Mouse (Mus musculus) stomach, embryonic 14.5 days (tissue): Measurements from ENCODE around the gene Uba52. TPM values are rescaled to one million over a fixed set of nuclear protein-coding genes. Genes with fewer than 3 reads are reported as not detected.
A peak's percentile ranks its signal among the peaks of the same experiment; 100 is the strongest.
"Not testable (repeated sequence)": the region's sequence is repeated elsewhere in the genome, so short reads cannot be mapped to it uniquely, and the experiment has no call there.

Source experiments
- ATAC-seq: fragments of 200-750 bp; cut with Nextera tagmentation; 2 replicates; pipeline ENCODE4 v1.8.0; 2017; ENCODE audit warnings: low read depth, moderate TSS enrichment; ENCODE audit not compliant: insufficient number of reproducible peaks, insufficient read depth, low FRiP score
- H3K27ac ChIP-seq: fragments of 300-500 bp; sonication (generic); 2 replicates; pipeline ENCODE4 v1.5.1; 2014; ENCODE audit warnings: mild to moderate bottlenecking, low read length, moderate library complexity, mixed read lengths
- H3K27me3 ChIP-seq: fragments of 300-500 bp; sonication (generic); 2 replicates; pipeline ENCODE4 v1.6.1; 2014; ENCODE audit warnings: low read length, control low read depth, mixed read lengths; ENCODE audit not compliant: control insufficient read depth, insufficient read depth
- H3K36me3 ChIP-seq: fragments of 300-500 bp; sonication (generic); 2 replicates; pipeline ENCODE4 v1.6.1; 2014; ENCODE audit warnings: mild to moderate bottlenecking, control low read depth, low read length, moderate library complexity, mixed read lengths; ENCODE audit not compliant: control insufficient read depth, insufficient read depth
- H3K4me1 ChIP-seq: fragments of 300-500 bp; sonication (generic); 2 replicates; pipeline ENCODE4 v1.6.1; 2014; ENCODE audit warnings: low read length, control low read depth, mixed read lengths; ENCODE audit not compliant: control insufficient read depth, insufficient read depth
- H3K4me2 ChIP-seq: fragments of 300-500 bp; sonication (generic); replicated peaks from 2 replicates; pipeline ENCODE4 v1.6.1; 2014; ENCODE audit warnings: low read depth, low read length, control low read depth
- H3K4me3 ChIP-seq: fragments of 300-500 bp; sonication (generic); 2 replicates; pipeline ENCODE4 v1.5.1; 2014; ENCODE audit warnings: low read depth, low read length, control low read depth
- H3K9ac ChIP-seq: fragments of 300-500 bp; sonication (generic); replicated peaks from 2 replicates; pipeline ENCODE4 v1.6.1; 2014; ENCODE audit warnings: low read depth, mild to moderate bottlenecking, control low read depth, low read length, moderate library complexity, mixed read lengths
- H3K9me3 ChIP-seq: fragments of 300-500 bp; sonication (generic); 2 replicates; pipeline ENCODE4 v1.6.1; 2016; ENCODE audit warnings: low read depth, low read length, control low read depth; ENCODE audit not compliant: control insufficient read depth
- WGBS: fragments of 180-500 bp; shearing (Covaris S2); extraction: QIAGEN DNeasy Blood & Tissue Kit; methylation state at CpG from one replicate; pipeline ENCODE4 v1.1.7; 2014; 5-methylcytosine and 5-hydroxymethylcytosine counted together
- polyA plus RNA-seq: library from polyadenylated mRNA; unstranded; fragments of >200 nt; fragmentation: Nextera tagmentation; extraction: Ambion mirVana; gene quantifications from 2 replicates; pipeline ENCODE4 v1.2.1, GENCODE M21; 2014

The Uba52 gene
- polyA plus RNA-seq, 1 experiment from 2014 or later = 1,119 TPM

DNA sequence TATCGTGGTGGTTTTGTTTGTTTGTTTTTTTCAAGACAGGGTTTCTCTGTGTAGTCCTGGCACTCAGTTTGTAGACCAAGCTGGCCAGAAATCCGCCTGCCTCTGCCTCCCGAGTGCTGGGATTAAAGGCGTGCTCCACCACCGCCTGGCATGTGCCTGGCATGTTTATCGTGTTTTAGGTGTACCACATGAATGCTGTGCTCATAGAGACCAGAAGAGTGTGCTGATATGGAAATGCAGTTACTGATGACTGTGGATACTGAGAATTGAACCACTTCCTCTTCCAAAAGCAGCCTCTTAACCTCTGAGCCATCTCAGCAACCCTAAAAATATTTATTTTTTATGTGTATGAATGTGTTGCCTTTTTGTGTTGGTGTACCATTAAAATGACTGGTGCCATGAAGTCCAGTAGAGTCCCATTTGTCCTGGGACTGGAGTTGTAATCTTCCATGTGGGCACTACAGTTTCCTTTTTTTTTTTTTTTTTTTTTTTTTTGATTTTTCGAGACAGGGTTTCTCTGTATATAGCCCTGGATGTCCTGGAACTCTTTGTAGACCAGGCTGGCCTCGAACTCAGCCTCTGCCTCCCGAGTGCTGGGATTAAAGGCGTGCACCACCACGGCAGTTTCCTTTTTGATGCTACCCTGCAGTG is 1.8 kb upstream of the Uba52 start:
- Histone ChIP-seq H3K36me3 (peaks cover 25% of the 10 kb centered on the region), H3K9me3 (no peaks in the 10 kb centered on the region), H3K9ac (no peak overlapping the region), H3K27ac (no peak overlapping the region), H3K4me3 (no peak overlapping the region), H3K4me1 (no peaks in the 10 kb centered on the region), H3K4me2 (no peak overlapping the region), H3K27me3 (no peaks in the 10 kb centered on the region)
- WGBS = 89% methylated on average over 11 of the region's 11 CpGs
- ATAC-seq = no peak

DNA sequence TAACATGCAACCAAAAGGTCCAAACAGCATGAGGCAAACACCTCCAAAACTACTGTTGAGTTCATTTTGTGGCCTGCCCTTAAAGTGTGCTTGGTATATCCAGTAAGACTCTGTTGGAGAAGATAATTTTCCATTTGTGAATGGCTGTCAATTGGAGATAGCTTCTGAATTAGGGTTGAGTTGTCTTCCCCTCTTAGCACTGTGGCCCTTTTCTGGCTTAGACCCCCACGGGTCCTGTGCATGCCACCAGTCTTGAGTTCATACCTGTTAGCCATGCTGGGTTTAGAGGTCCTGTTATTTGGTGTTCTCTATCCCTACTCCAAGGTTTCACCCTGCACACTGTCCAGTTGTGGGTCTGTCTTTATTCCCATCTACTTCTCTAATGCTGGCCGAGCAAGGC is 1.2 kb upstream of the Uba52 start:
- Histone ChIP-seq H3K9ac (no peak overlapping the region), H3K4me2 (no peak overlapping the region), H3K4me3 (no peak overlapping the region), H3K27ac (no peak overlapping the region), H3K27me3 (no peaks in the 10 kb centered on the region), H3K36me3 (peaks cover 26% of the 10 kb centered on the region), H3K4me1 (no peaks in the 10 kb centered on the region), H3K9me3 (no peaks in the 10 kb centered on the region)
- 94% methylated on average over 2 of the region's 2 CpGs for WGBS
- ATAC-seq = no peak

DNA sequence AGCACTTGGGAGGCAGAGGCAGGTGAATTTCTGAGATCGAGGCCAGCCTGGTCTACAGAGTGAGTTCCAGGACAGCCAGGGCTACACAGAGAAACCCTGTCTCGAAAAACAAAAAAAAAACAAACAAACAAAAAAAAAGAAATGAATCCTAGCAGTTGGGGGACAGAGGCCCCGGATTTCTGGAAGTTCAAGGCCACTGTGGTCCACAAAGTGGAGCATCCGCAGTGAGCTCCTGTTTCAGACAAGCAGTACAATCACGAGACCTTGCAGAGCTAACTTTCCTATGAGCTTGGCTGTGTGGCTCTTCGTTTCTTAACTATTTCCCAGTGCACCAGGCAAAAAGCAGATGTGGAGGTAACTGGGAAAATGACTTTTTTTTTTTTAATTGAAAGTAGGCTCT is 573 bp upstream of the Uba52 start:
- Histone ChIP-seq H3K4me3 (peak overlapping the region; percentile 81), H3K4me2 (peak overlapping the region; percentile 41), H3K9ac (peak overlapping the region; percentile 99; the same call in 1 of the 2 replicates), H3K36me3 (peaks cover 21% of the 10 kb centered on the region)
- not testable (repeated sequence) for H3K27ac ChIP-seq, H3K9me3 ChIP-seq, ATAC-seq, H3K4me1 ChIP-seq, H3K27me3 ChIP-seq
- 83% methylated on average over 6 of the region's 6 CpGs for WGBS

DNA sequence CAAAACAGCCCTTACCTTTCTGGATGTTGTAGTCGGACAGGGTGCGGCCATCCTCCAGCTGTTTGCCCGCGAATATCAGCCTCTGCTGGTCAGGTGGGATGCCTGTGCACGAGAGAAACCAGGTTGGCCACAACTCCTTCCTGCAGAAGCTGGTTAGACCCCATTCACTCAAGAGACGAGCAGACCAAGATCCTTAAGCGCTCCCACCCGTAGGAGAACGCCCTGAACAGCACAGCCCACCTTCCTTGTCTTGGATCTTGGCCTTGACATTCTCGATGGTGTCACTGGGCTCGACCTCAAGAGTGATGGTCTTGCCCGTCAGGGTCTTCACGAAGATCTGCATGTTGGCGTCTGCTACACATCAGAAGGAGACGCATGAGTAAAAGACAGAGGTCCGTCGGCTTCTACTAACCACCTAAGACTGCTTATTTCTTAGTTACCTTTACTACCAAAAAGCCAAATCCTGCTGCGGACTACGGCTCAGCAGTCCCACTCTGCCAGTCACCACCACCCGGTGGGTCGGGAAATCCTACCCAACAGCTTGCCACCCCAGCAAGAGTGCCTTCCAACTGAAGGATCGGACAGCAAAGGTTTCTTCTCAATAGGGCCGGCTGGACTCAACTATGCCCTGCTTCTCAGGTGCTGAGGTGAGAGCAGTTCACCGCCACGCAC is 1.2 kb downstream of the Uba52 start:
- no peak for ATAC-seq
- Histone ChIP-seq H3K4me2 (peak overlapping the region; percentile 97), H3K36me3 (peaks cover 20% of the 10 kb centered on the region), H3K4me3 (peak overlapping the region; percentile 81), H3K4me1 (peaks cover 9% of the 10 kb centered on the region; the same call in 1 of the 2 replicates), H3K9me3 (no peaks in the 10 kb centered on the region), H3K9ac (peak overlapping the region; percentile 99), H3K27ac (peak overlapping the region; percentile 97; the same call in 1 of the 2 replicates), H3K27me3 (no peaks in the 10 kb centered on the region)
- 7% methylated on average over 25 of the region's 25 CpGs for WGBS

DNA sequence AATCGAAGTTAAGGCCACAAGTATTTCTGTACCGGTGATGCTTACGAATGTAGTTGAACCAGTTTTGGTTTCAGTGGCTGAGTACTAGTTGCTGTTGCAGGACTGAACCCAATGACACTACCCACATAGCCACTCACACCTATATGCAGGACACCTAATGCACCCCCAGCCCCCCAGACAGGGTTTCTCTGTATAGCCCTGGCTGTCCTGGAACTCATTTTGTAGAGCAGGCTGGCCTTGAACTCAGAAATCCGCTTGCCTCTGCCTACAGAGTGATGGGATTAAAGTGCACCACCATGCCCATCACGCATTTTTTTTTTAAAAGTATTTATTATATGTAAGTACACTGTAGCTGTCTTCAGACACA is 3.6 kb downstream of the Uba52 start:
- WGBS = 63% methylated on average over 5 of the region's 5 CpGs
- Histone ChIP-seq H3K27me3 (peaks cover 9% of the 10 kb centered on the region), H3K4me3 (peak overlapping the region; percentile 59; the same call in 1 of the 2 replicates), H3K36me3 (peaks cover 18% of the 10 kb centered on the region), H3K9me3 (no peaks in the 10 kb centered on the region), H3K4me1 (peaks cover 14% of the 10 kb centered on the region; the same call in 1 of the 2 replicates), H3K4me2 (no peak overlapping the region), H3K9ac (no peak overlapping the region), H3K27ac (no peak overlapping the region)
- ATAC-seq = no peak

DNA sequence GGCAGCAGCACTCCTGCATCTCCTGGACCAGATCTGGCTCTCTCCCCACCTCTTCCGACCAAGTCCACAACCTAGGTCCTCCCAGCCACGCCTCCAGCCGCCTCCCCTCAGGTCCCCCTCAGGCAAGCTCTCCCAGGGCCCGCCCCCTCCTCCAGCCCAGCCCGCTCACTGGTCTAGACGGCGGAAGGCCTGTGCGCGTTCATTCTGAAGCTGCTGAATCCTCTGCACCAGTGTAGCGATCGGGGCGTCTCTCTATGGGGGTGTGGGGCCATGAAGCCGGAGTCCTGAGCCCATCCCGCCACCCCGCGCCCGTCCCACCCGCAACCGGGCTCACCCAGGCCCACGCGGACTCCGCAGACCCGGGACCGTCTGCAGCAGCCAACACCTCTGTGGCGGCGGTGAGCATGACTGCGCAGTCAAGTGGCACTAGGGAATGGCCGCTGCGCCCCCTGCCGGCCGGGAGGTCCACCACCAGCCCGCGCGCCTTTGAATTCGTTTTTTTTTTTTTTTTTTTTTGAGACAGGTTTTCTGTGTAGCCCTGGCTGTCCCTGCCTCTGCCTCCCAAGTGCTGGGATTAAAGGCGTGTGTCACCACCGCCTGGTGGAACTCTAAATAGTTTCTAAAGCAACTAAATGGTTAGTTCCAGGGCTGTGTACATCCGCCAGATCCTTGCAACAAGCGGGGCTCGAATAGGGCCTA is 4.1 kb downstream of the Uba52 start, which contains the start of gene Rex1bd:
Rex1bd (minus strand) TSS at position 425 of the 699 bp plus-strand sequence.
- Histone ChIP-seq H3K27ac (peak within 1 kb of the TSS; percentile 84; the same call in 1 of the 2 replicates), H3K4me2 (peak within 1 kb of the TSS; percentile 88), H3K9me3 (no peaks in the 10 kb centered on the region), H3K36me3 (peaks cover 18% of the 10 kb centered on the region), H3K4me1 (peaks cover 18% of the 10 kb centered on the region; the same call in 1 of the 2 replicates), H3K27me3 (peaks cover 15% of the 10 kb centered on the region), H3K4me3 (peak within 1 kb of the TSS; percentile 59), H3K9ac (peak within 1 kb of the TSS; percentile 86)
- ATAC-seq = peak; percentile 88
- 3% methylated on average over 40 of the region's 40 CpGs for WGBS

DNA sequence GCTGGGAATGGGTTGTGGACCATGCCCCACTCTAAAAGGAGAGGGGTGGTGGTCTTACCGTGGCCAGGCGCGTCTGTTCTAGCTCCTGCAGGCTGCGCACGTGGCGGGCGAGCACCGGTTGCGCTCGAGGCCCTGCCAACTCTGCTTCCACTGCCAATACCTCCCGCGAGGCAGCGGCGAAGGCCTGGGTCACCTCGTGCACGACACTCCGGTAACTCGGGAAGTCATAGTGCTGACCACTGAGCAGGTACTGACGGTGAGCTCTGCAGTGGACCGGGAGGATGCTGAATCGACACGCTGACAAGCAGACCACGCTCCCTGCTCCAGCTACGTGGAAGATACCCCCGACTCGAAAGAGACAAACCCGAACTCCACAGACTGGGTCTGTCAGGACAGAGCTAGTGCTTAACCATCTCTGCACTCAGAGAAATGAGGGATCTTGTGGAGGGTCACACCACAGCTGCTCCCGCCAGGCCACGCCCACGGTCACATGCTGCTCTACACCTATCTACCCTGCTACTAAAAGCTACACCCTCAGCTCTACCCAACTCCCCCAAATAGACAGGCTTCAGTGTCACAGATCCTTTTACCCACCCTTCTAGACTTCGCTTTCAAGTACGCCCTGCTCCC is 4.8 kb downstream of the Uba52 start:
- Histone ChIP-seq H3K4me1 (peaks cover 18% of the 10 kb centered on the region; the same call in 1 of the 2 replicates), H3K27ac (peak overlapping the region; percentile 84; the same call in 1 of the 2 replicates), H3K9ac (peak overlapping the region; percentile 86; the same call in 1 of the 2 replicates), H3K4me2 (peak overlapping the region; percentile 88), H3K9me3 (no peaks in the 10 kb centered on the region), H3K4me3 (peak overlapping the region; percentile 59), H3K36me3 (peaks cover 18% of the 10 kb centered on the region), H3K27me3 (peaks cover 19% of the 10 kb centered on the region)
- peak; percentile 15 for ATAC-seq
- WGBS = 36% methylated on average over 32 of the region's 32 CpGs

DNA sequence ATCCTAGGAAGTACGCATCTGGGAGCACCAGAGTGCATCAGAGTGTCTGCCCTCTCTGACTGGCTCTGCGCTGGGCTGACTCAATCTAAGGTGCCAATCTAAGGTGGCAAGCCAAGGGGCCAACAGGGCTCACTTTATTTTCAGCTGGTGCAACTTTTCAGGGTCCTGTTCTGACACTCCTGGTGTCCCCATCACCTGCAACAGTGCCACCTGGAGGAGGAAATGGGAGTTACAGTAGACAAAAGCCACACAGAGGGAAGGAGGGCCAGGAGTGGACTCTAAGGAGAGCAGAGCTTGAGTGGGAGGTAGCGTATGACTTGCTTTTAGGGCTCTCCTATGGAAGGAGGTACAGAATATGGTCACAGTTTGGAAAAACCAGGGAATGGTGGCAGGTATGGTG is 5.8 kb downstream of the Uba52 start:
- Histone ChIP-seq H3K9me3 (no peaks in the 10 kb centered on the region), H3K27ac (no peak overlapping the region), H3K4me1 (peaks cover 18% of the 10 kb centered on the region; the same call in 1 of the 2 replicates), H3K4me2 (no peak overlapping the region), H3K36me3 (peaks cover 18% of the 10 kb centered on the region), H3K27me3 (peaks cover 29% of the 10 kb centered on the region), H3K9ac (no peak overlapping the region), H3K4me3 (no peak overlapping the region)
- no peak for ATAC-seq
- WGBS = 74% methylated on average over 3 of the region's 3 CpGs
